Mouse (Mus musculus) cortical plate, adult 2 months (tissue): ENCODE results near the gene Myh7. TPM values are rescaled to one million over a fixed set of nuclear protein-coding genes. Genes with fewer than 3 reads are reported as not detected.
"Not testable (repeated sequence)": the region's sequence is repeated elsewhere in the genome, so short reads cannot be mapped to it uniquely, and the experiment has no call there.

ENCODE experiments used
- H3K27ac ChIP-seq: fragments of 200-500 bp; 2 replicates; pipeline ENCODE4 v1.5.1; 2012; ENCODE audit warnings: low read length, control low read depth, inconsistent platforms; ENCODE audit not compliant: insufficient read depth
- H3K4me1 ChIP-seq: fragments of 200-500 bp; 2 replicates; pipeline ENCODE4 v1.6.1; 2011; ENCODE audit warnings: low read length; ENCODE audit not compliant: control insufficient read depth, insufficient read depth
- H3K4me3 ChIP-seq: fragments of 200-500 bp; 2 replicates; pipeline ENCODE4 v1.5.1; 2011; ENCODE audit warnings: mild to moderate bottlenecking, low read length, control low read depth; ENCODE audit not compliant: insufficient read depth
- CTCF ChIP-seq: fragments of 200-500 bp; IDR thresholded peaks from 2 replicates; pipeline ENCODE4 v1.5.1; 2011; ENCODE audit warnings: mild to moderate bottlenecking, control low read depth, low read length; ENCODE audit not compliant: insufficient read depth; ENCODE audit errors: extremely low read depth
- POLR2A ChIP-seq: fragments of 200-500 bp; IDR thresholded peaks from 2 replicates; pipeline ENCODE4 v1.6.1; 2011; ENCODE audit warnings: mild to moderate bottlenecking, low read length, control low read depth; ENCODE audit not compliant: insufficient read depth; ENCODE audit errors: extremely low read depth
- polyA plus RNA-seq: library from polyadenylated mRNA; depleted of rRNA; stranded (reverse); fragments of >200 nt; gene quantifications from 2 replicates; pipeline ENCODE4 v1.2.3, GENCODE M21; 2012

The Myh7 gene
- polyA plus RNA-seq, 1 experiment: 29.0 TPM

DNA sequence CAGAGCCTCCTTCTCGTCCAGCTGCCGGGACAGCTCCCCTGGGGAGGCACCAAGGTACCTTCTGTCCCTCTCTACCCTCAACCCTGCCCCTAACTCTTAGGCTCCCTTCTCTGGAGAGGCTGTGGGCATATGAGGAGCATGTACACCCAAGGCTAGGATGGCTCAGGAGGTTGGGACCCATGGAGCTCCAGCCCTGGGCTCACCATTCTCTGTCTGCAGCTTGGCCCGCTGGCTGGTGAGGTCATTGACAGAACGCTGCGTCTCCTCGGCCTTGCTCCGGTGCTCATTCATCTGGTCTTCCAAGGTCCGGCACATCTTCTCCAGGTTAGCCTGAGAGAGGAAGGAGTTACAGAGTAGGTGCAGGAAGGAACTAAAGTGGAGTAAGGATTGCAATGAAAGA lies 15.8 kb downstream of the Myh7 start:
- H3K4me1 ChIP-seq: peaks cover 2% of the 10 kb centered on the region; the same call in 1 of the 2 replicates
- no peak for TF ChIP-seq CTCF
- TF ChIP-seq POLR2A: no peak
- H3K27ac ChIP-seq: no peak overlapping the region

DNA sequence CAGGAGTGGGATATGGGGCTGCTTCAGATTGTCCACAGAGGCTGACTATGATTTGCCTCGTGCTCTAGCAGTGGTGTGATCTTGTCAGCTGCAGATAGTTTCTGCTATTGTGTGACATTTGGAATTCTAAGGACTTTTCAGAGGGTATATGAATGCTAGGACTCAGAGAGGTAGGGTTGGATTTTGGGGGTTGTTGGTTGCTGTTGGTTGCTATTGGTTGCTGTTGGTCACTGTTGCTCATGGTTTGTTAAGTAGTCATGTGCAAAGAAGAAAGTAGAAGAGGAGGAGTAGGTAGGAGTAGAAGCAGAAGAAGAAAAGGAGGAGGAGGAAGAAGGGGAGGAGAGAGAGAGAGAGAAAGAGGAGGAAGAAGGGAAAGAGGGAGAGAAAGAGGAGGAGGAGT lies 17.8 kb downstream of the Myh7 start, which contains the start of gene Gm17428:
TSS of gene Gm17428 (plus strand) at position 301 of the 400 bp plus-strand sequence.
- TF ChIP-seq CTCF (no peak), POLR2A (no peak)

More for the DNA sequence above, 15.8 kb downstream of the Myh7 start:
- no peak overlapping the region for H3K4me3 ChIP-seq

DNA sequence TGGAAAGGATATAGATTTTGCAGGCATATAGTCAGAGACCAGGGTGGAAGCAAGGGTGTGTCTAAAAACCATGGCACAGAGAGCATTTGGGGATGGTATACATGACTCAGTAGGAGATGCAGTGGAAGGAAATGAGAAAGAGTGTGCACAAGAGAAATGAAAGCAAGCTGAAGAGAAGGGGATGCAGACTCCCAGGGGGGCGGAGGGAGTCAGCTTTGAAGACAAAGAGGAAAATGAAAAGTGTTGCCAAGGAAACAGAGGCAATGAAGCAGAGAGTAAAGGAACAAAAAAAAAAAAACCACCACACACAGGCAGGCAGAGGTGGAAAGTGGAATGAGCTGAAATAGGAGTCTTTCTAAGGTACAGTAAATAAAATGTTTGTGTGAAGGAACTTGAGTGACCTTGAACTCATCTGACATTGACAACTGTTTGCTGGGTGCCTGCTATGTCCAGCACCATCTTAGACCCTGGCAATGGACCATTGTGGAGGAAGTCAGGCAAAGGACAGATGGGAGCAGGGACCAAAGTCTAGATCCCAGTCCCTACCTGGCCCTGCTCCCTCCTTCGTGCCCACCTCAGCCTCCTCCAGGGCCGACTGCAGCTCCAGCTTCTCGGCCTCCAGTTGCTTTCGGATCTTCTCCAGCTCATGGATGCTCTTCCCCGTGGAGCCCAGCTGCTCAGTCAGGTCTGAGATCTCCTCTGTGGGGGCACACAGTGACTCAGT lies 20.2 kb downstream of the Myh7 start:
- Histone ChIP-seq H3K4me3 (no peak overlapping the region), H3K4me1 (peaks cover 2% of the 10 kb centered on the region; the same call in 1 of the 2 replicates), H3K27ac (0 out of 2 replicates have a peak overlapping the region, but pooled peaks have one; percentile 58)
- no peak for TF ChIP-seq CTCF
- TF ChIP-seq POLR2A: no peak

More for the DNA sequence above, 17.8 kb downstream of the Myh7 start, which contains the start of gene Gm17428:
- no peak within 1 kb of the TSS for H3K27ac ChIP-seq
- no peak within 1 kb of the TSS for H3K4me3 ChIP-seq
- peaks cover 2% of the 10 kb centered on the region; the same call in 1 of the 2 replicates for H3K4me1 ChIP-seq

DNA sequence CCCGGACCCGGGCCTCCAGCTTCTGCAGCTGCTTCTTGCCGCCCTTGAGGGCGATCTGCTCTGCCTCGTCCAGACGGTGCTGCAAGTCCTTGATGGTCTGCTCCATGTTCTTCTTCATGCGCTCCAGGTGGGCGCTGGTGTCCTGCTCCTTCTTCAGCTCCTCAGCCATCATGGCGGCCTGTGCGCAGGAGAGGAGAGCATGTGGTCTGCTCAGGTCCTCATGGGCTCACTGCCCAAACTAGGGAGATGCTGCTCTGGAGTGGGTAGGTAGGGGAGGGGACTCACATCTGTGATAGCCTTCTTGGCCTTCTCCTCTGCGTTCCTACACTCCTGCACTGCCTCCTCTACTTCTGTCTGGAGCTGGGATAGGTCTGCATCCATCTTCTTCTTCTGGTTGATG lies 21.6 kb downstream of the Myh7 start:
- H3K27ac ChIP-seq, H3K4me3 ChIP-seq, H3K4me1 ChIP-seq: not testable (repeated sequence)

DNA sequence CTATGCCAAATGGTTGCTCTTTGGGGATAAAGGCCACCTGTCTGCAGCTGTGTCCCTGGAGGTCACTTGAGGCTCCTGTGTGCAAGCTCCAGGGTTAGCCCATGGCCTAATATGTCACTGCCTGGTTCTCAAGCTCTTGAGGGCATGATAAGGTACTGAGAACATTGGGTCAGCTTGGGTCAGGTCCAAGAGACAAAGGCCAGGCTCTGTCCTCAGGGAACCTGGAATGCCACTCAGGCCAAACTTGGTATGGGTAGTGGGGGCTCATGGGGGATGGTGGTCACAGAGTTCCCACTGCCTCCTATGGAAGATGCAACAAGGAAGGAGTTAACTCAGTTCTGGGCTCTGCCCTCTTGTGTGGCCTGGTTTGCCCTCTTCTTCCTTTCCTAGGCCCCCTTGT lies 26.1 kb downstream of the Myh7 start:
- TF ChIP-seq CTCF (no peak), POLR2A (no peak)
- no peak overlapping the region for H3K27ac ChIP-seq
- no peaks in the 10 kb centered on the region for H3K4me1 ChIP-seq
- no peak overlapping the region for H3K4me3 ChIP-seq

DNA sequence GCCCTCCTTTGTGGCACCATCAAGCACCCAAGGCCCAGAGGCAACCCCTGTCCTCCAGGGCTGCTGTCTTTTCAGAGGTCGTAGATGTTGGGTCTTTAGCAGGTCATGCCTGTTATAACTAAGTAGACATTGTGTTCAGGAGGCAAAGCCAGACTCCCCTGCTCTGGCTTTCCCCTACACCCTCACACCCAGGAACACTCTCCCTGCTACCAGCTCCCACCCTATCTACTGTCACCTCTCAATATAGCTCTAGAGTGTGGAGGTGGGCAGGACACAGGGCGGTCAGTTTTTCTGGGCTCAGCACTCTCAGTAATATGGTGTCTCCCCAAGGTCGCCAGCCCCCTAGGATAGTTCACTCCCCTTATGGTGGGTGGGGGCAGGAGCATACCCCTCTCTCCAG lies 26.6 kb downstream of the Myh7 start:
- no peak for TF ChIP-seq POLR2A
- no peak for TF ChIP-seq CTCF
- Histone ChIP-seq H3K27ac (no peak overlapping the region), H3K4me3 (no peak overlapping the region), H3K4me1 (no peaks in the 10 kb centered on the region)

DNA sequence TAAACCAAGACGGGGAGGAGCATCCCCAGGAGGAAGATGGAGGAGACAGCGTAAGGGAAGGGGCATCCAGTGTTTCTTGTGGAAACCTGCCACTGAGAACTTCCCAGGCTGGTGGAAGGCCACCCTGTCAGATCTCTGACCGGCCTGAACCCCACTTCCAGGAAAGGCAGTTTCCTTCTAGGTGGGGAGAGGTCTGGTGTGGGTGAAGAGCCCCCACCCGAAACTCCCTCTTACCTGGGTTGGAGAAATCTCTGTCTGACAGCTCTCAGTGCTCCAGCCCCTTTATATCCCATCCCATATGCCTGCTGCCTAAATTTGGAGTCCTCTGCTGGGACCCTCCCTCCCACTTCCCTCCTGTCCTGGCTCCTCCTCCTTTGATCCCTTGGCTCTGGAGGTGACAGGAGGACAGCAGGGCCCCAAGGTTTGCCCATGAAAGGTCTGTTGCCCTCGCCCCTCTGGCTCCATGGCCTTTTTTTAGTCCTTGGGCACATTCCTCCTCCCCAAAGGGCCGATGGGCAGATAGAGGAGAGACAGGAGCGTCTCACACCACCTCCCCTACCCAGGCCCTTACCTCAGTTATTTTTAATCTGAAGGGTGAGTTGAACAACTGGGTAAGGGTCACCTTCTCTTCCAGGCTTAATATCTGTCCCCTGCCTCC lies 28.0 kb downstream of the Myh7 start, which contains the start of gene Myh6:
TSS of gene Myh6 (minus strand) at position 608 of the 658 bp plus-strand sequence.
- no peak within 1 kb of the TSS for H3K27ac ChIP-seq
- no peaks in the 10 kb centered on the region for H3K4me1 ChIP-seq
- H3K4me3 ChIP-seq: no peak within 1 kb of the TSS
- TF ChIP-seq CTCF (no peak), POLR2A (no peak)

DNA sequence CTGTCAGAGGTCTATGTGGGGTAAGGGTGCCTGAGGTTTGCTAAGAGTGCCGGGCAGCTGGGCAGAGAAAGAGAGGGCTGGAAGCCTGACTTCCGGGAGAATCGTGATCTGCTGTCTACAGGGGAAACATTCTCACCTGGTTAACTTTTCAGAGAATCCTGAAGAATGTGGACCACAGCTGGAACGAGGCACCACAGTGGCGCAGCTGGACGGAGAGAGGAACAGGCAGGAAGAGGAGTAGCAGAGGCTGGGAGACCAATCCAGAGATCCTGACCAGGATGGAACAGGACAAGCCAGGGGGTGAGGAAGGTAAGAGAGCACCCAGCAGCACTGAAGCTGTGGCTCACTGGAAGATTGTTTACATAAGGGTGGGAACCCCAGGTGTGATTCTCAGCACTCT lies 28.8 kb downstream of the Myh7 start:
- Histone ChIP-seq H3K4me1 (no peaks in the 10 kb centered on the region), H3K27ac (no peak overlapping the region), H3K4me3 (no peak overlapping the region)
- TF ChIP-seq POLR2A: no peak
- TF ChIP-seq CTCF: no peak

DNA sequence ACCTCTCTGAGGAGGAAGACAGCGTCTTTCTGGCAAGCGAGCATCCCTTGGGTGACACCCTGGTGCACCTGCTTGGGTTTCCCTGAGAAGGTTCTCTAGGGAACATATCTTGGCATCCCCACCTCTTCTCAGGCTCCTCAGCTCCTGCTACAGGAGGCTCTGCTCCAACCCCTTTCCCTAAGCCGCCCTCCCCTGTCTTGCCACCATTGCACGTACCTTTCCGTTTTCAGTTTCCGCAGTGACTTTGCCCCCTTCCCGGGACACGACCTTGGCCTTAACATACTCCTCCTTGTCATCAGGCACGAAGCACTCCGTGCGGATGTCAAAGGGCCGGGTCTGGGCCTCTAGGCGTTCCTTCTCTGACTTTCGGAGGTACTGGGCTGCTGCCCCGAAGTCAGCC lies 29.4 kb downstream of the Myh7 start:
- TF ChIP-seq CTCF: no peak

DNA sequence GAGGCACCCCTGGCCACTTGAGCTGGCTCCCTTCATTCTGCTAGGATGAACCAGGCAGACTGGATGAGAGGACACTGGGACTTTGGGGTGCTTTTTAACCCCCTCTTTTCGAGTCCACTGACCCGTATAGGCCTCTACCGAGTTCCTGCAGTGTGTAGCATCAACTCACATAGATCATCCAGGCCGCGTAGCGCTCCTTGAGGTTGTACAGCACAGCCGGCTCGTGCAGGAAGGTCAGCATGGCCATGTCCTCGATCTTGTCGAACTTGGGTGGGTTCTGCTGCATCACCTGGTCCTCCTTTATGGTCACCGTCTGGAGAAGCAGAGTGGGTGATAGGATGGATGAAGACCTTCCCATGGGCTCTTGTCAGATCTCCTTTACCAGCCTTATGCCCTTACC lies 30.7 kb downstream of the Myh7 start:
- Histone ChIP-seq H3K4me3 (no peak overlapping the region), H3K27ac (no peak overlapping the region), H3K4me1 (no peaks in the 10 kb centered on the region)
- TF ChIP-seq POLR2A (no peak), CTCF (no peak)

More for the DNA sequence above, 29.4 kb downstream of the Myh7 start:
- Histone ChIP-seq H3K4me3 (no peak overlapping the region), H3K4me1 (no peaks in the 10 kb centered on the region), H3K27ac (no peak overlapping the region)

DNA sequence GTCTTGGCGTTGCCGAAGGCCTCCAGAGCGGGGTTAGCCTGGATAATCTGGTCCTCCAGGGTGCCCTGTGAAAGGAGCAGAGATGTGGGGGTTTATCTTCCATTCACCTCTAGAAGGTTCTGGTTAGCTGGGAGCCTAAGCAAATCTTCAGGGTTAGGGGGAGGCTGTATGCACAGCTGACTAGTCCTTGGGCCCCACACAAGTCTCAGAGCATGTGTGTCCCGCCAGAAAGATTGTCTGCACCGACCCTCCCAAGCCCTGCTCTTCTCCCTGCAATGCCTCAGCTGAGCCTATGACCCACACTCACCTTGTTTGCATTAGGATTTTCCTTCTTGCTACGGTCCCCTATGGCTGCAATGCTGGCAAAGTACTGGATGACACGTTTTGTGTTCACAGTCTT lies 31.7 kb downstream of the Myh7 start:
- Histone ChIP-seq H3K27ac (no peak overlapping the region), H3K4me1 (no peaks in the 10 kb centered on the region), H3K4me3 (no peak overlapping the region)
- TF ChIP-seq POLR2A (no peak), CTCF (no peak)
